Mouse (Mus musculus) adrenal gland, postnatal 36 days (tissue): ENCODE measurements around the gene Fermt2. TPM values are rescaled to one million over a fixed set of nuclear protein-coding genes. Genes with fewer than 3 reads are reported as not detected.

ENCODE experiments used
- DNase-seq, 2 experiments: peaks; one replicate each; pipeline ENCODE4 v3.0.0; 2021; ENCODE audit warnings: mixed read lengths in 1 of 2
- total RNA-seq, 2 experiments: library from RNA; stranded (reverse); gene quantifications; 2 replicates each; pipeline ENCODE4 v1.2.3; 2021

Fermt2 gene
- total RNA-seq, 2 experiments from 2014 or later, result 105 to 134 TPM

DNA sequence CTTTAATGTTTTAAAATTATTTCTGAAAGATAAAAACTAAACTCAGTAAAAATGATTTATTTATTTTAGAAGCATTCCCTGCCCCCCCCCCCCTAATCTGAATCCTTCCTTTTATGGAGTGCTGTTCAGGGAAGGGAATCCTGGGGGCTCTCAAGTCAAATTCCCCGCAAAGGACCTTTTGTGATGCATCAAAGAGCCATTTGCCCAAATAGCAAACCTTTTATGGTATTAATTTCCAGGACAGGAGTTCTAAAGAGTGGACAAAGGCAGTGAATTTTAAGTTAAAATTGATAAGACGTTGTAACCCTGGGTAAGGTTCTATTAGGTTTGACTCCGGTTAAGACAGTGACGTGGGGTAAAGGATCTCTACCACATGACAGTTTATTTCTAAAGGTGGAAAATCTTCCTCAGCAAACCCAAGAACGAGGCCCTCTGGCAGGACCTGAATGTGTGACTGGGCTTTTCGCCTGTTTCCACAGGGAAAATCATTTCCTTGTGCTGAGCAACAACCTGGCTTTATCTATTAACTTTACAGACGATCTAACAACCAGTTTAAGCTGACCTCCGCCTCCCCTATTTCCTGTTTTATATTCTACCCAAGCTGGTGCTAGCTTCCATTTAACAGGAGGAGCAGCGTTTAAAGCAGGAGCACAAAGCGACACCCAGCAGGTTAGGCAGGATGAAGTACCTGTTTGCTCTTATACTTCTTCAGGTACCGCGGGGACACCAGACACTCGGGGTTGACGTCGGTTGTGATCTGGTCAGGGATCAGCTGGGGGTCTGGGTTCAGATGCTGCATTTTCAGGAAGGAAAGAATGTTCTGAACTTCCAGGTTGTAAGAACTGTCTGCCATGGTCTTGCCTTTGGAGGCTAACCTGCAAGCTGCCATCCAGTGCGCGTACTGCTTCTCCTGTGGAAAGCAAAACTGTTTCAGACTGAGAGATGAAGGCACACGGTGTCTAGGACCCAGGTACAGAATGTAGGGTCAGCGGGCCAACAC lies 65.6 kb downstream of the Fermt2 start:
- no peak for DNase-seq

GRCm38 (mm10) chr14:45463599-45463998 lies 66.3 kb downstream of the Fermt2 start:
- peak; percentile 73 to 77 for DNase-seq

DNA sequence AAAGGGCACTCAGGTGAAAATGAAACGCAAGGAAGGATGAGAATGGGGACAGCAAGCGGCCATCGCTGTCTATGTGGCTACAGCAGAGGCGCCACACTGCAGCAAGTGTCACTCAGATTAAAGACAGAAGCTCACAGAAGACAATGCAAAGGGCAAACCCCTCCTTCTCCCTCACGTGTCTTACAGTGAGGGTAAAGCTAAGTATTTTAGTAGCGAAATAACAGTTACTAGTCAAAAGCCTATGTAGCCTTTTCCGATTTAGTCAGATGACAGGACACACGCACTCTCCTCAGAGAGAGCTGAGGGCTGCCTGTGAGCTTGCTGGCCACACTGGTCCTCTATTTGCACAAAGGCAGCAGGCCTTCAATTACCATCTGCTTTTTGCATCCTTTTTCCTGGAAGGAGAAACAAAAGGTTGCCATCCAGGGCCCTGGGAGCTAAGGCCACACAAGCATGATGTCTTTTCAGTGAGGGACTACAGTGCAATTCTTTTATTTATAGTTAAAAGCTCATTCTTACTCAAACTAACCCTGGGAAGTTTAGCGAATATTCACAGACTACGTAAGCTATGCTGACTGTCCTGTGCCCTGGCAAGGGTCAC lies 66.9 kb downstream of the Fermt2 start:
- no peak for DNase-seq

GRCm38 (mm10) chr14:45462374-45462773 lies 67.5 kb downstream of the Fermt2 start:
- DNase-seq, result no peak

- no peak for DNase-seq
Observed at GRCm38 (mm10) chr14:45461945-45462344, 68.0 kb downstream of the Fermt2 start.

DNA sequence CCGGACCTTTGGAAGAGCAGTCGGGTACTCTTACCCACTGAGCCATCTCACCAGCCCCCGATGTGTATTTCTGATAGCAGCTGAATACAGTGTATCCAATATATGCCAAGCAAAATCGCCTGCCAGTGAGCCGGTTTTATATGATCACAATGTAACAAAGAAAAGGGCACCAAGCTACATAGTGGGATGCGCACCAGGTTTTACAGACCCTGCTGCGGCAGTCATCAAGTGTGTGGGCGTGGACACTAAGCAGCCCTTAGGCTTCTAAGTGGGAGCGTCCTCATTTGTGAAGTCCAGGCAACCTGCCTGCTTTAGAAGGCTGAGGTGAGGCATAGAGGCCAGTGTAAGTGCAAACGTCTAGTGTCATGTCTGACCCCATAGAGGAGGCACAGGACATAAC lies 69.4 kb downstream of the Fermt2 start:
- no peak for DNase-seq

DNA sequence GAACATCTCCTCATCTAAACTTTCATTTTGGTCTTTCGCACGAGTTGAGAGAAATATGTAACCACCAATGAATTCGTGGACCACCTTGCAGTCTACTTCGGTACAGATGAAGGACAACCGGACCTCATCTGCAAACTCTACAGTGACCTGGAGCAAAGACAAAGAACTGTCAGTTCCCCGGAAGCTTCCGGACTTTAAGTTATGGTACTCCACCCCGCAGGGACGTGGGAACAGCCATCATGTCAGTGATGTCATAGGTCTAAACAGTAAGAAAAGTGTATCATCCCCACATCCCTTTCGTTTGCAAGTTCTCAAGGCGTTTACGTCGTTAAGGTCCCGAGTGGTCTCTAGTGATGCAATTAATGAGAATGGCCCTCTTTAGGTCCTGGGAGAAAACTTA lies 70.0 kb downstream of the Fermt2 start:
- no peak for DNase-seq

- no peak for DNase-seq
Observed at GRCm38 (mm10) chr14:45457003-45457402, 72.9 kb downstream of the Fermt2 start.

DNA sequence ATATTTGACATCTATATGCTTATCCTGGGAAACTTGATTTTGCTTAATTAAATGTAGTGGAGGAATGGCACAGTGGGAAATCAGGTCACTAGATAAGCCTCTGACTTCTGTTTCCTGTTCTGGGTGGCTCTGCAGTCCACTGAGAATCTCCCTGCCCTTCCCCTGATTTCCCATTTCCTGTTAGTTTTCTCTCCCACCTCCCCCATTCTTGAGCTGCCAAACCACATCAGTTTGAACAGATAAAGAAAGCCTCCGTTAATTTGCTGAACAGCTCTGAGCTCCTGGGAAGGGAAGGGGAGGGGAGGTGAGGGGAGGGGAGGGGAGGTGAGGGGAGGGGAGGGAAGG lies 73.4 kb downstream of the Fermt2 start:
- DNase-seq, result no peak

- no peak for DNase-seq
Observed at GRCm38 (mm10) chr14:45455651-45456501, 74.0 kb downstream of the Fermt2 start.

DNA sequence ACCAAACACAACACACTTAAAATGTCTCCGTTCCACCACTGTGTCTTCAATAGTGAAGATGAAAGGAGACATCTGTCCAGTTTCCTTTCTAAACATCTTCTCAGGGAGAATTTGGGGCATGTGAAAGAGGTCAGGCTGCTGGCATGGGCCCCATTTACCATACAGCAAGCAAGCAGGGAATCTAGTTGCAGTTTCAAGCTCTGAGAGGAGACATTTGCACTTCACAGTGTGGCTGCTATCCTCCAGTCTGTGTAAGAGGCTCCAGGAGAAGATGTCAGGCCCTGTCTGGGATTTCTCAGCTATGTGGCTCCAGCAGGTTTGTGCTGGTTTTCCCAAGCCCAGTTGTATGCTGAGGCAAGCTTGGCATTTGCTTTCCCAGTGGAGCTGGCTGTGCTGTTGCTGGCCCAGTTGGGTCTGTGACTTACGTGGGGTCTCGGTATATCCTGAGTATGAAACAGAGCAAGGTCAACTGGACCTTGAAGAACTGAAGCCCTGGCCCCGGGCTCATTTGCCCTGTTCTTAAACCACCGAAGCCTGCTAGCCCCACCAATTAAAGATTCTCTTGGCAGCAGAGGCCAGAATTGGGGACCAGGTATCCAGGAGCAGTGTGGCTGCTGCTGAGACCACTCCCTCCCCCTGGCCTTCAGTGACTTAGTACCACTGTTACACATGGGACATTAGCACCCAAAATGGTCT lies 76.2 kb downstream of the Fermt2 start:
- DNase-seq, result no peak

DNA sequence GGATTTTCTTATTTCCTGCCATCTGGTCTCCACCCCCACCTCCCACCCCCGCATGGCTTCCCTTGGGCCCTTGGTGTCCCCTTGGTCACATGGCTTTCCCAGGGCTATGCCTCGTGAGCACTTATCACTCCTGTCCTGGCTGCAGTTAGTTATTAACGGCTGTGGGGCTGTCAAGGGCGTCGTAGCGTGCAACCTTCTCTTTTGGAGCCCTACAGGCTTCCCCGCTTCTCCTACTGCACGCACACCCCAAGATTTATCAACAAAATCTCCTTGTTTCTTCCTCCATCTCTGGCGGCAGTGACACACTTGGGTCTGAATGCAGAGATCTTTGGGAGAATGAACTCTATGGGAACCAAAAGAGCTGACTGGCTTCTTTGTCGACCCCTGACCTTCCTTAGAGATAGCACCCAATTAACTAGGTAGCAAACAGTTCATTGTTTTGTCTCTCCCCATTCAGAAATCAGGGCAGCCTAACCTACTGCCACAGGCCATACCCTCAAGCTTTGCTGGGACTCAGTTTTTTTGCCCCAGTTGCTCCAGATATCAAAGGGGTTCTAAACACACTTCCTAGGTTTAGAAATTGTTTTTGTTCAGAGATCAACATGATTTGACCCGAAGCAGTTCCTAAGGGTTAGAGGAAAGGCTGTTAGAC lies 76.9 kb downstream of the Fermt2 start:
- DNase-seq, result peak in 1 of 2 experiments; percentile 31

DNA sequence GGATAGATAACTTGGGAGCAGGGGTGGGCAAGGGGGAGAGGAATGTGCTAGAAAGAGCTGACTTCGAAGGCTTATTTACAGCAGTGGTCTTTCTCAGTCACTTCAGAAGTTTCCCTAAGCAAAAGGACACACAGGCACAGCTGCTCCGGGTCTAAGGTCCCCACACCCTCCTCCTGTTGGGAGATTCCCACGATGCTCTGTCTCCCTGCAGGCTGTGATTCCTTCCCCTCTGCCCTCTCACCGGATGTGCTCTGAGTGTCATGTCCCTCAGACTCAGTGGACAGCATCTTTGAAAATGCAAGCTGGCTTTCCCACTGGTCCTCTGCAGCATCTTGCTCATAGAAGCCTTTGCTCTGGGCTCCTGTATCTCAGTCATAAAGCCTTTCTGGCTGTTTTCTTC lies 77.8 kb downstream of the Fermt2 start:
- no peak for DNase-seq

- DNase-seq, result no peak
Observed at GRCm38 (mm10) chr14:45451090-45451489, 78.8 kb downstream of the Fermt2 start.

DNA sequence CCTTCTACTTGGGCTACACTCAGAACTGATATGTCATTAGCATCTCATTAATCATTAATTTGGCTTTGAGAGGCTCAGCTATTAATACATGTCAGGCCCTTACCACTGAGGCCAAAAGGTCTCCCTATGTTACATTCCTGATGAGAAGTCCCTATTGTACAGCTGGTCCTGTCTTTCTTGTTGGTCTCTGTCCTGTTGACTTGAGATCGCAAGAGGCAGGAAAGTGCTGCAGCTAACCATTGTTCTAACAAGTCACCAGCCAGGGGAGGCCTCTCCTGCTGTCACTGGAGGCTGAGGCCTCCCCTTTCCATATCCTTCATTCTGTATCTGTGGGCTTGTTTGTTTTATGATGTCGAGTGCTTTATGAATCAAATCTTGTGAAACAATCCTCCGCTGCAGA lies 83.1 kb downstream of the Fermt2 start:
- no peak for DNase-seq

- DNase-seq, result no peak
Observed at GRCm38 (mm10) chr14:45445445-45445844, 84.5 kb downstream of the Fermt2 start.

DNA sequence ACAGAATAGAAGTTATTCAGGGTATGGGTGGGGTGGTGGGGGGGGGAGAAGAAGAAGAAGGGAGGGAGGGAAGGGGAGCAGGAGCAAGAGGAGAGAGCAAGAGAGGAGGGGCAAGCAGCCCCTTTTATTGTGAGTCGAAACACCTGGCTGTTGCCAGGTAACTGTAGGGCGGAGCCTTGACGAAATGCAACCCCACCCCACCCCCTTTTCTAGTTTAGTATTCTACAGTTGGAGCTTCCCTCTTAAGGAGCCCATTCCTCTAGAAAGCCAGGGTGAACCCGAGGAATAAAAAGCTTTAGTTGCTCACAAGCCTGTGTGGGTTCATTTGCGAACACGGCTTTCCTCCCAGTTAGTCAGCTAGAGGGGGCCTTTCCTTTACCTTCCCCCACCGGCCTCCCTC lies 85.0 kb downstream of the Fermt2 start:
- DNase-seq, result no peak

DNA sequence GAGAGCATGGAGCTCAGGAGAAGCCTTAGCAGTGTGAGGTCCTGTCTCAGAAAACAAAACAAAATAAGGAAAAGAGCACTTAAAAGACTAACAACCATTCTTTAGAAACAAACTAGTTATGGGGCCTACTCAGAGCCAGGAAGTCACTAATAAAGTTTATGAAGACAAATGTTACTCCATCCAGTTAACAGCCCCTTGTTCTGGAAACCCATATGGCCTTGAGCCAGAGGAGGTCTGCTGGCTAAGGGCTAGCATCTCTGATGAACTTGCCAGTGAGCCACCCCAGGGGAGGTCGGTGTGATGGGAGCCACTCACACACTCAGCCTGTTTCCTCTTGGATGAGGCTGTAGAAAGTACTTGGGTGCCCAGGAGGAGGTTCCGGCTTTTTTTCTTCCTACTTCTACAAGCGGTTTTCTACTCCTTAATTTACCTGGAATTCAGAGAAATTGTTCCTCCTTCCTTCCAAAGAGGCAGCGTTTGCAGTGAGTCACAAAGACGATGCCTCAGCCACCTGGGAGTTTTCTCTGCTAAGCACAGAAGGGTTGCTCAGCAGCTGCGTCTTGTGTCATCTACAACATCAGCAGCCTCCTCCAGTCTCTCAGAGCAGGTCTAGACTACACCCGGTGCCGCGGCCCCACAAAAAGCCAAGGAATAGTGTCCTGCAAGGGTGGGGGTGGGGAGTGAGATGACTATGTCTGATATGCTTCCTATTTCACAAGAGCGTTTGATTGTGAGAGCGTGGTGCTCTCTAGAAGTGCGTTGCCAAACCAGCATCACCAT lies 86.9 kb downstream of the Fermt2 start:
- DNase-seq, result no peak

GRCm38 (mm10) chr14:45441291-45441690 lies 88.6 kb downstream of the Fermt2 start:
- no peak for DNase-seq

GRCm38 (mm10) chr14:45439387-45439786 lies 90.5 kb downstream of the Fermt2 start:
- no peak for DNase-seq

DNA sequence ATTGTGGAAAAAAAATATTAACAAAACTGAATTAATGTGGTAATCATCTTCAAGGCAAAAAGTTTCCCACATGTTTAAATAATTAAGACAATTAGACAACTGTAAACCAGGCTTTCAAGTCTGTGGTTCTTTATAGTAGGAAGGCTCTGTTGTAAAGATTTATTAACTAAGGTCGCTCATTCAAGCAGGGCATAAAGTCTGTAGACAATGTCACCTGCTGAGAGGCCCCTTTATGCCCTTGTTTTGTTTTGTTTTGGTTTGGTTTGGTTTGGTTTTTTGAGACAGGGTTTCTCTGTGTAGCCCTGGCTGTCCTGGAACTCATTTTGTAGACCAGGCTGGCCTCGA lies 91.0 kb downstream of the Fermt2 start:
- no peak for DNase-seq
